Mouse (Mus musculus): ENCODE data around the gene Fam102b.

DNA sequence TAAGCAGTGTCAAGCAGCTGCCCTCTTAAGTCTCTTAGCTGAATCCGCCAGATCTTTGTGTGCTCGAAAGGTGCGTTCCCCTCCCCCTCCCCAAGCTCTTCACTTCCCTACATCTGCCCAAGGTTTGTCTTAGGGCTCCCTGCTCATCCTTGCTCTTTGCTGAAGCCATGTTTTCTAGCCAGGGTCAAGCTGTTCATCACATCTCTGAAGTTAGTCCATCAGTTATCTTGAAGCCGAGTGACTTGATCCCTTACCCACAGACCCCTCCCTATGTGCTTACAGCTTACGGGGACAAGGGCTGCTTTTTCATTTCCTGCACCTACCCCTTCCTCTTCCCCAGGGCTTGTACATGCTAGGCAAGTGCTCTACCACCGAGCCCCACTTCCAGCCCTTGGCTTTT is 65.8 kb downstream of the Fam102b start:
- TF ChIP-seq POLR2A (IDR thresholded peaks at IDR 0.05; ENCODE audit: insufficient read depth, low read length) (no peak), CTCF (IDR thresholded peaks at IDR 0.05; ENCODE audit: low read depth, low read length) (no peak)

Data from ES-Bruce4 (cell line).